Mouse (Mus musculus): Measurements from ENCODE around the gene Col17a1.

- no peak for TF ChIP-seq POLR2A (IDR thresholded peaks at IDR 0.05; ENCODE audit: borderline replicate concordance, extremely low read depth, insufficient read depth, insufficient read length, poor library complexity, severe bottlenecking)
- no peak for TF ChIP-seq CTCF (IDR thresholded peaks at IDR 0.05; ENCODE audit: borderline replicate concordance, extremely low read depth, insufficient read depth, insufficient read length)
Measured at GRCm38 (mm10) chr19:47713457-47713856, 21.6 kb upstream of the Col17a1 start.
